Mouse (Mus musculus) macrophage (primary cell): ENCODE results near the gene Car6. TPM values are rescaled to one million over a fixed set of nuclear protein-coding genes. Genes with fewer than 3 reads are reported as not detected.

Experiments used
- H3K27ac ChIP-seq: fragments of 350-480 bp; formaldehyde crosslinking; 2 replicates; pipeline ENCODE4 v1.9.0; 2021
- H3K36me3 ChIP-seq: fragments of 350-480 bp; formaldehyde crosslinking; 2 replicates; pipeline ENCODE4 v1.9.0; 2021; ENCODE audit errors: inconsistent target
- H3K4me3 ChIP-seq: fragments of 350-480 bp; formaldehyde crosslinking; 2 replicates; pipeline ENCODE4 v1.9.0; 2021; ENCODE audit errors: inconsistent target
- H3K79me2 ChIP-seq: fragments of 350-480 bp; formaldehyde crosslinking; 2 replicates; pipeline ENCODE4 v1.9.0; 2021; ENCODE audit errors: inconsistent target
- WGBS: methylation state at CpG from one replicate; pipeline ENCODE4 v1.1.7; 2026; ENCODE audit warnings: inconsistent platforms; ENCODE audit not compliant: missing documents; 5-methylcytosine and 5-hydroxymethylcytosine counted together
- polyA plus RNA-seq: library from polyadenylated mRNA; stranded (reverse); fragments of 250-400 nt; gene quantifications from 3 replicates; pipeline ENCODE4 v1.2.4, GENCODE M21; 2018; ENCODE audit warnings: inconsistent platforms

Gene Car6
- polyA plus RNA-seq, 1 experiment from 2014 or later: 1.5 TPM

DNA sequence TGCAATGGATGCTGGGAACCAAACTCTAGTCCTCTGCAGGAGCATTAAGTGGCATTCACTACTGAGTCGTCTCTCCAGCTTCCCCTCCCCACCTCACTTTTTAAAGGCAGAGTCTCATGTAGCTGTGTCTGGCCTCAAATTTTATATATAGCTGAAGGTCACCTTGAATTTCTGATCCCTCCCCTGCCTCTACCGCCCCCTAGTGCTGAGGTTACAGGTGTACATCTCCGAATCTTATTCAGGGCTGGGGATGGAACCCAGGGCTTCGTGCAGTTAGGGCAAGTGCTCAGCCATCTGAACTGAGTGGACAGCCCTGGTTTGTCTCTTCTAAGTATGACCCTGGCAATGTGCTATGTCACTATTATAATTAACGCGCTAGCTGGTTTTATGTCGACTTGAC, 50.1 kb downstream of the Car6 start:
- Histone ChIP-seq H3K79me2 (no peaks in the 10 kb centered on the region), H3K36me3 (no peaks in the 10 kb centered on the region), H3K4me3 (no peak overlapping the region), H3K27ac (no peak overlapping the region)
- WGBS: 85% methylated on average over 7 of the region's 7 CpGs

DNA sequence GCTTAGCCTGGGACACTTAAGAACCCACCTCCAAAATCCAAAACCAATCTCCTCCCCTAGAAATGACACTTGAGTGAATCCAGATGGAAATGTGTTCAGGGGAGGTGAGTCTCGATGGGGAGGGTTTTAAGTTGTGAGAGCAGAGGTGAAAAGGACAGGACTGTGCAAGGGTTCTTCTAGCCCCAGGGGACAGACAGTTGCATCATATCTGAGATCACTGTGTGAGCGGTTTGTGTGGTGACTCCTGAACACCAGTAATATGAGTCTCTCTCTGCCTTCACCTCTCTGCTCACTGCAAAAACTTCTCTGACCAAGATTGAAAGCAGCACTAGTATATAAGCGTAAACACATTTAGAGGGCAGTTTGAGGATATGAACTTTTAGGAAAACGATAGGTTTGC, 54.8 kb downstream of the Car6 start:
- Histone ChIP-seq H3K4me3 (no peak overlapping the region), H3K36me3 (no peaks in the 10 kb centered on the region), H3K27ac (no peak overlapping the region), H3K79me2 (no peaks in the 10 kb centered on the region)
- WGBS: 80% methylated on average over 4 of the region's 4 CpGs

DNA sequence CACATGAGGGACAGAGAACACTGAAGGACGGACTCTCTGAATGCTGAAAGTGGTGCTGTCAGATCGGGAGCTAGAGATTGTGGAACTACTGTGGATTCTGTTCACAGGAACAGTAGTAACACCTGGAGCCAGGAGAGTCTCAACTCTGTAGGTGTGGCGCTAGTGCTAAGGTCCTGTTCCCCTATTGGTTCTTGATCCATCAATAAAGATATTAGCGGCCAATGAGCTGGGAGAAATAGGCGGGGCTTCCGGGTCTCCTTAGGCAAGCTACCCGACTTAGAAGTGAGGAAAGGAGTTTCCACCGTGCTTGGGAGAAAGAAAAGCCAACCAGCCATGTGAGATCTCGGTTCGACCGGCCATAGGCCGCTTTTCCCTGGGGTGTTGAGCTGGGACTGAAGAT, 56.9 kb downstream of the Car6 start:
- 69% methylated on average over 12 of the region's 12 CpGs for WGBS
- Histone ChIP-seq H3K27ac (no peak overlapping the region), H3K4me3 (no peak overlapping the region), H3K36me3 (no peaks in the 10 kb centered on the region), H3K79me2 (no peaks in the 10 kb centered on the region)

DNA sequence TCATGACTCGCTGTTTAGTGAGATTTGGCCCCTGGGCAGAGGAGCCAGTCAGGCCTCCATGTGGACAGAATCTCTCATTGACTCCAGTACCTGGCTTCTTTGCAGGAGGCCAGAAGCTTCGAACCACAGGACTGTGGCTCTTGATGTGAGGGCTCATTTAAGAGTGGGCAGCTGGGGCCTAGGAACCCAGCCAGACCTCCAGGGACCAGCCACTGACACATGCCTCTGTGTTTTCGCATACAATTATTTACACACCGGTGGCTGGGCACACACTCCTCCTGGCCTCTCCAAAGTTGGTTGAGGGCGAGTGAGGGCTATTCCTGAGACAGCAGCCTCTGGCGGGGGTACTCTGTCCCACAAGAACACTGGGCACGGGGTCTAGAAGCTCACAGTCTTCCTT, 60.8 kb downstream of the Car6 start:
- no peak overlapping the region for H3K27ac ChIP-seq
- no peaks in the 10 kb centered on the region for H3K79me2 ChIP-seq
- H3K36me3 ChIP-seq: no peaks in the 10 kb centered on the region
- H3K4me3 ChIP-seq: no peak overlapping the region
- 93% methylated on average over 7 of the region's 7 CpGs for WGBS

DNA sequence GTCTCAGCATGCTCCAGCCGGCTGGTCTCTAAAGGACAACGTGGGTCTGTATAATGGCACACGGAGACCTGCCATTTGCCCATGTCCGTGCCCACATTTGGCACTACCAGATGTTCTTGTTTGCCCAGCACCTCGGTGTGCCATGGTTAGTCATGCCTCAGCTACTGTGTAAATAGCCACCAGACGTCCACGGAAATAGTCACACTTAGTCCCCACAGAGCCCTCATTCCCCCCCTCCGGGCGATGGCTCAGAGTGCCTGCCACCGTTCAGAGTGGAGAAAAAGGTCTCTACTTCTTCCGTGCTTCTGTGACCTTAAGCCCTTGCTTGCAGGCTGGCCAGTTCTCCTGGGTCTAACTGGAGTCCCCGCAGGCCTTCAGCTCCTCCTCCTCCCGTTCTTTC, 62.0 kb downstream of the Car6 start:
- no peaks in the 10 kb centered on the region for H3K79me2 ChIP-seq
- no peaks in the 10 kb centered on the region for H3K36me3 ChIP-seq
- no peak overlapping the region for H3K27ac ChIP-seq
- H3K4me3 ChIP-seq: no peak overlapping the region
- 85% methylated on average over 13 of the region's 13 CpGs for WGBS

DNA sequence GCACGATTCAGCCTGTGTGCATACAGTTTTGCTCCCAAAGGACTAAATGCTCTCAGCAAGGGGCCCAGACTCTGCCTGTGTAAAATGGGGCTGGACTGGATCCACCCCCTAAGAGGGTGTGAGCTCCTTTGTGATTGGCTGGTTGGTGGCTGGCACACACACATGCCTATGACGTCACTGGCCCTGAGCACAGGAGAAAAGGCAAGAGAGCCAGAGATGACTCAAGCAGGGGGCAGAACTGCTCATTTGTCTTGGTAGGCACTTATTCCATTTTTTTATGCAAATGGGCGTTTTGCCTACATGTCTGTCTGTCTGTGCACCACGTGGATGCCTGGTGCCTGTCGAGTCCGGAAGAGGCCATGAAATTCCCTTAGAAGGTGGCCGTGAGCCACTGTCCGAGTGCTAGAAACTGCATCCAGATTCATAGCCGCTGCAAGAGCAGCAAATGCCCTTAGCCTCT, 63.0 kb downstream of the Car6 start:
- 14% methylated on average over 9 of the region's 9 CpGs for WGBS
- Histone ChIP-seq H3K79me2 (no peaks in the 10 kb centered on the region), H3K4me3 (no peak overlapping the region), H3K36me3 (no peaks in the 10 kb centered on the region), H3K27ac (no peak overlapping the region)

DNA sequence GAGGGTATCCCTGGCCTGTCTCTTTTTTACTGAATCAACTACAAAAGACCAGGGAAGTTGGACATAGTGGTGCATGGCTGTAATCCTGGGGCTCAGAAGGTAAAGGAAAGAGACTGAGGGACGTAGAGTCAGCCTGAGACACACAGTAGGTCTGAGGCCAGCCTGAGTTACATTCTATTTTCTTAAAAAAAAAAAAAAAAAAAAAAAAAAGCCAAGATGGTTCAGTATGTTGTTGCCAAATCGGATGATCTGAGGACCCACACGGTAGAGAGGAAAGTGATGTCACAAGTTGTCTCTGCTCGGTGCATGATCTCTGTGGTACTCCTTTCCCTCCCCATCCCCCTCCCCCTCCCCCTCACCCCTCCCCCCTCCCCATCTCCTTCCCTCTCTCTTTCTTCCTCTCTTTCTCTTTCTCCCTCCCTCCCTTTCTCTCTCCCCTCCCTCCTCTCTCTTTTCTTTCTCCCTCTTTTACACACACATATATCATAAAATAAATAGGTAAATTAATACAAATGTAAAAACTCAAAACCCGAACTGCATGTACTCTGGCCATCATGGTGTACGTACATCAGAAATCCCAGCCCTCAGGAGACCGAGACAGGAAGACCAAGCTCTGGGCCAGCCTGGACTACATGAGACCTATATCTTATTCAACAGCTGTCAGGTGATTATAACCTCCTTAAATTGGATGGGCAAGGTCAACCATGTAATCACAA, 63.6 kb downstream of the Car6 start:
- WGBS: 95% methylated on average over 3 of the region's 7 CpGs
- no peaks in the 10 kb centered on the region for H3K36me3 ChIP-seq
- no peak overlapping the region for H3K27ac ChIP-seq
- no peaks in the 10 kb centered on the region for H3K79me2 ChIP-seq
- H3K4me3 ChIP-seq: no peak overlapping the region

Other genes with a start within 250 kb of the Car6 start
- gene Spsb1, start 246.3 kb downstream of the Car6 start, polyA plus RNA-seq: 0.23 to 1.8 TPM (median 1.5 TPM) in 3 replicates
- gene H6pd, start 192.3 kb downstream of the Car6 start, polyA plus RNA-seq: 19.3 to 30.3 TPM (median 22.0 TPM) in 3 replicates
- gene Gpr157, start 114.0 kb downstream of the Car6 start, polyA plus RNA-seq: 14.0 to 24.4 TPM (median 22.6 TPM) in 3 replicates
- 0.06 TPM in 1 of 3 replicates, not detected in the others for gene Slc2a5, start 82.0 kb downstream of the Car6 start, polyA plus RNA-seq
- not detected in 3 replicates for gene Slc2a7, start 52.4 kb downstream of the Car6 start, polyA plus RNA-seq
- gene Eno1, start 35.4 kb upstream of the Car6 start, polyA plus RNA-seq: 167 to 467 TPM (median 266 TPM) in 3 replicates
- 24.3 to 57.0 TPM (median 55.3 TPM) in 3 replicates for gene Rere, start 80.3 kb upstream of the Car6 start, polyA plus RNA-seq